Mouse (Mus musculus) thymus, adult 18-20 months (tissue): ENCODE data around the gene Ttc41.
"Not testable (repeated sequence)": the region's sequence is repeated elsewhere in the genome, so short reads cannot be mapped to it uniquely, and the experiment has no call there.

Experiments used
- DNase-seq, 2 experiments: peaks; one replicate each; pipeline ENCODE4 v3.0.0; 2022; ENCODE audit warnings: mixed read lengths in 2 of 2

Gene Ttc41

GRCm38 (mm10) chr10:86705318-86705921 is at the start of gene Ttc41, which contains the start of gene Hsp90b1:
Gene Ttc41 (plus strand): TSS chr10:86705811.
Gene Hsp90b1 (minus strand): TSS chr10:86705509.
- peak; percentile 98 to 99 for DNase-seq

GRCm38 (mm10) chr10:86670550-86670949 is 35.1 kb upstream of the Ttc41 start:
- DNase-seq: not testable (repeated sequence)

- DNase-seq: not testable (repeated sequence)
These were observed 20.8 kb upstream of the Ttc41 start for GRCm38 (mm10) chr10:86684797-86685178.

- DNase-seq: peak; percentile 58 to 69
These were observed 20.2 kb upstream of the Ttc41 start for GRCm38 (mm10) chr10:86685179-86686016.

GRCm38 (mm10) chr10:86686017-86686360 is 19.6 kb upstream of the Ttc41 start:
- not testable (repeated sequence) for DNase-seq

- DNase-seq: no peak
These were observed 5.4 kb upstream of the Ttc41 start for GRCm38 (mm10) chr10:86700251-86700650.

GRCm38 (mm10) chr10:86700973-86701372 is 4.6 kb upstream of the Ttc41 start:
- DNase-seq: no peak

GRCm38 (mm10) chr10:86702312-86702920 is 3.2 kb upstream of the Ttc41 start:
- no peak for DNase-seq

- no peak for DNase-seq
These were observed 2.2 kb upstream of the Ttc41 start for GRCm38 (mm10) chr10:86703375-86703774.

GRCm38 (mm10) chr10:86704141-86704540 is 1.5 kb upstream of the Ttc41 start:
- DNase-seq: no peak

GRCm38 (mm10) chr10:86704589-86705191 is 921 bp upstream of the Ttc41 start:
- peak in 1 of 2 experiments; percentile 44 for DNase-seq

GRCm38 (mm10) chr10:86705922-86706752 is 526 bp downstream of the Ttc41 start:
- peak; percentile 55 to 76 for DNase-seq

GRCm38 (mm10) chr10:86707134-86707533 is 1.5 kb downstream of the Ttc41 start:
- DNase-seq: no peak

GRCm38 (mm10) chr10:86712156-86712555 is 6.5 kb downstream of the Ttc41 start:
- DNase-seq: no peak

GRCm38 (mm10) chr10:86727548-86727980 is 22.0 kb downstream of the Ttc41 start:
- peak; percentile 84 to 92 for DNase-seq

- no peak for DNase-seq
These were observed 22.6 kb downstream of the Ttc41 start for GRCm38 (mm10) chr10:86728176-86728575.

GRCm38 (mm10) chr10:86730823-86731499 is 25.4 kb downstream of the Ttc41 start:
- DNase-seq: peak; percentile 64 to 69

GRCm38 (mm10) chr10:86731500-86731863 is 25.9 kb downstream of the Ttc41 start:
- no peak for DNase-seq

GRCm38 (mm10) chr10:86735036-86735435 is 29.4 kb downstream of the Ttc41 start:
- no peak for DNase-seq

- no peak for DNase-seq
These were observed 37.3 kb downstream of the Ttc41 start for GRCm38 (mm10) chr10:86742918-86743317.

- DNase-seq: no peak
These were observed 38.7 kb downstream of the Ttc41 start for GRCm38 (mm10) chr10:86744306-86744705.
